Mouse (Mus musculus): ENCODE data around the gene Arih1.

GRCm38 (mm10) chr9:59389086-59389485 is 97.3 kb downstream of the Arih1 start:
- TF ChIP-seq HCFC1 (IDR thresholded peaks at IDR 0.05; ENCODE audit: borderline replicate concordance, insufficient read depth, low read length) (no peak), ZC3H11A (IDR thresholded peaks at IDR 0.05; ENCODE audit: borderline replicate concordance, low read depth, low read length) (no peak), CHD2 (IDR thresholded peaks at IDR 0.05; ENCODE audit: low read depth, low read length) (no peak), MAFK (IDR thresholded peaks at IDR 0.05; ENCODE audit: insufficient read depth, low read depth, low read length) (no peak)
